Mouse (Mus musculus): ENCODE results near the gene Lyzl4.

GRCm38 (mm10) chr9:121574380-121574779 lies 67.5 kb downstream of the Lyzl4 start:
- TF ChIP-seq EP300 (IDR thresholded peaks at IDR 0.05; ENCODE audit: low read depth) (no peak), CTCF (IDR thresholded peaks at IDR 0.05; ENCODE audit: low read depth) (no peak)

Measured in heart, postnatal 0 days (tissue).